Comparison of ENCODE assay signal across 19 mouse cellular contexts in genomic region chr11:70489684-70490083, GRCm38 (mm10). TPM values are rescaled to one million over a fixed set of nuclear protein-coding genes. Genes with fewer than 3 reads are reported as not detected.
DNase-seq lines count a peak whose midpoint lies in the region; ATAC-seq lines count a peak whose summit lies in the region.
"Had no signal": no experiment of that assay in that cellular context is flagged by ENCODE, and none has a peak within 500 bp of the region (broad histone marks: within the 10 kb centered on the region; RNA-seq: fewer than 3 reads in every experiment).

No protein-coding gene starts in this region.

- H3K27me3 ChIP-seq in heart, embryonic 11.5 days (ENCODE audit: control insufficient read depth, insufficient read depth, low read length): no peaks in the 10 kb centered on the region
- H3K27me3 ChIP-seq in forebrain, embryonic 13.5 days: no peaks in the 10 kb centered on the region
- no peaks in the 10 kb centered on the region for H3K27me3 ChIP-seq in hindbrain, embryonic 12.5 days
- H3K27me3 ChIP-seq: limb, embryonic 12.5 days; lung, embryonic 15.5 days; midbrain, embryonic 15.5 days; neural tube, embryonic 12.5 days had no signal

- no peaks in the 10 kb centered on the region for H3K4me1 ChIP-seq in heart, embryonic 11.5 days (ENCODE audit: control insufficient read depth, insufficient read depth, low read length)
- no peaks in the 10 kb centered on the region for H3K4me1 ChIP-seq in forebrain, embryonic 13.5 days
- no peaks in the 10 kb centered on the region for H3K4me1 ChIP-seq in hindbrain, embryonic 12.5 days
- H3K4me1 ChIP-seq: limb, embryonic 12.5 days; lung, embryonic 15.5 days; midbrain, embryonic 15.5 days; neural tube, embryonic 12.5 days had no signal

- WGBS in heart, embryonic 11.5 days (ENCODE audit: insufficient replicate concordance): 82% methylated on average over 6 of the region's 6 CpGs
- 91% methylated on average over 6 of the region's 6 CpGs for WGBS in forebrain, embryonic 13.5 days
- WGBS in hindbrain, embryonic 12.5 days: 85% methylated on average over 6 of the region's 6 CpGs

- H3K27ac ChIP-seq in heart, embryonic 11.5 days (ENCODE audit: low read depth, low read length): no peak overlapping the region
- H3K27ac ChIP-seq in forebrain, embryonic 13.5 days: no peak overlapping the region
- no peak overlapping the region for H3K27ac ChIP-seq in hindbrain, embryonic 12.5 days
- H3K27ac ChIP-seq: limb, embryonic 12.5 days; lung, embryonic 15.5 days; midbrain, embryonic 15.5 days; neural tube, embryonic 12.5 days had no signal

- ATAC-seq in heart, embryonic 11.5 days (replicated peaks; ENCODE audit: insufficient number of reproducible peaks, low FRiP score, low TSS enrichment): no peak
- peak; percentile 95 for ATAC-seq in megakaryocyte progenitor cell, adult 5-6 weeks (replicated peaks; ENCODE audit: poor library complexity)
- ATAC-seq in forebrain, embryonic 13.5 days: no peak
- no peak for ATAC-seq in hindbrain, embryonic 12.5 days (ENCODE audit: low FRiP score)
- ATAC-seq: midbrain, embryonic 15.5 days had no signal

- no peak overlapping the region for H3K4me3 ChIP-seq in heart, embryonic 11.5 days (ENCODE audit: low read depth, low read length)
- no peak overlapping the region for H3K4me3 ChIP-seq in forebrain, embryonic 13.5 days
- H3K4me3 ChIP-seq in hindbrain, embryonic 12.5 days: no peak overlapping the region
- H3K4me3 ChIP-seq: limb, embryonic 12.5 days; lung, embryonic 15.5 days; midbrain, embryonic 15.5 days; neural tube, embryonic 12.5 days had no signal

- no peak overlapping the region for H3K9ac ChIP-seq in heart, embryonic 11.5 days (ENCODE audit: low read depth, low read length)
- H3K9ac ChIP-seq in forebrain, embryonic 13.5 days: no peak overlapping the region
- H3K9ac ChIP-seq in hindbrain, embryonic 12.5 days: no peak overlapping the region
- H3K9ac ChIP-seq: limb, embryonic 12.5 days; lung, embryonic 15.5 days; midbrain, embryonic 15.5 days; neural tube, embryonic 12.5 days had no signal

- peak; percentile 97 for DNase-seq in heart, adult 11 months
- DNase-seq in lung, adult 18-20 months: peak; percentile 42 to 51
- no peak for DNase-seq in lung, postnatal 14 days
- peak; percentile 47 for DNase-seq in brain, adult 2 months (ENCODE audit: low read depth, low spot score)
- DNase-seq: adrenal gland, postnatal 25 days; cerebellum, adult 11-12 months; embryo, embryonic 11 days; spleen, adult 18-20 months; thymus, adult 2 months had no signal

- H3K9me3 ChIP-seq in heart, embryonic 11.5 days (replicated peaks; ENCODE audit: control insufficient read depth, low read length): no peaks in the 10 kb centered on the region
- H3K9me3 ChIP-seq in forebrain, embryonic 13.5 days (replicated peaks): no peaks in the 10 kb centered on the region
- H3K9me3 ChIP-seq in hindbrain, embryonic 12.5 days (replicated peaks): no peaks in the 10 kb centered on the region
- H3K9me3 ChIP-seq: lung, embryonic 15.5 days; midbrain, embryonic 15.5 days had no signal

- H3K4me2 ChIP-seq in heart, embryonic 11.5 days: no peak overlapping the region
- no peak overlapping the region for H3K4me2 ChIP-seq in forebrain, embryonic 13.5 days
- H3K4me2 ChIP-seq in hindbrain, embryonic 12.5 days (replicated peaks): no peak overlapping the region
- H3K4me2 ChIP-seq: limb, embryonic 12.5 days; lung, embryonic 15.5 days; midbrain, embryonic 15.5 days; neural tube, embryonic 12.5 days had no signal

- H3K36me3 ChIP-seq in heart, embryonic 11.5 days (ENCODE audit: control insufficient read depth, insufficient read depth, low read length): no peaks in the 10 kb centered on the region
- no peaks in the 10 kb centered on the region for H3K36me3 ChIP-seq in forebrain, embryonic 13.5 days (ENCODE audit: poor library complexity, severe bottlenecking)
- no peaks in the 10 kb centered on the region for H3K36me3 ChIP-seq in hindbrain, embryonic 12.5 days
- H3K36me3 ChIP-seq: limb, embryonic 12.5 days; lung, embryonic 15.5 days; midbrain, embryonic 15.5 days; neural tube, embryonic 12.5 days had no signal

RNA-seq across cellular contexts. Expression of gene Tm4sf5, which starts 15.4 kb away (rescaled TPM):
- 8.2 and 10.3 TPM in 2 replicates for polyA plus RNA-seq in heart, embryonic 11.5 days (2014; fragmentation: Nextera tagmentation; extraction: Ambion mirVana)
- total RNA-seq in megakaryocyte progenitor cell, adult 5-6 weeks (2015): not detected in 2 replicates
- total RNA-seq in megakaryocyte progenitor cell, adult 5-6 weeks (2017): not detected in 2 replicates
- polyA plus RNA-seq in forebrain, embryonic 13.5 days (2015; fragmentation: Nextera tagmentation; extraction: Ambion mirVana): 0.17 and 0.30 TPM in 2 replicates
- 0.36 TPM in 1 of 2 replicates, not detected in the other for polyA plus RNA-seq in hindbrain, embryonic 12.5 days (2016; fragmentation: Nextera tagmentation; extraction: Ambion mirVana)
- total RNA-seq: adrenal gland, postnatal 25 days had no signal
- polyA plus RNA-seq: neural tube, embryonic 12.5 days had no signal

RNA-seq across cellular contexts. Expression of gene Vmo1, which starts 24.7 kb away (rescaled TPM):
- 0.35 TPM in 1 of 2 replicates, not detected in the other for polyA plus RNA-seq in heart, embryonic 11.5 days (2014; fragmentation: Nextera tagmentation; extraction: Ambion mirVana)
- total RNA-seq in megakaryocyte progenitor cell, adult 5-6 weeks (2015): not detected in 2 replicates
- not detected in 2 replicates for total RNA-seq in megakaryocyte progenitor cell, adult 5-6 weeks (2017)
- 0.57 TPM in 1 of 2 replicates, not detected in the other for polyA plus RNA-seq in forebrain, embryonic 13.5 days (2015; fragmentation: Nextera tagmentation; extraction: Ambion mirVana)
- polyA plus RNA-seq in hindbrain, embryonic 12.5 days (2016; fragmentation: Nextera tagmentation; extraction: Ambion mirVana): 0.34 TPM in 1 of 2 replicates, not detected in the other
- total RNA-seq: adrenal gland, postnatal 25 days; heart, postnatal 25 days; layer of hippocampus, postnatal 14 days had no signal
- polyA plus RNA-seq: midbrain, embryonic 15.5 days; neural tube, embryonic 12.5 days had no signal

RNA-seq across cellular contexts. Expression of gene Gltpd2, which starts 29.3 kb away (rescaled TPM):
- 0.84 TPM in 1 of 2 replicates, not detected in the other for polyA plus RNA-seq in heart, embryonic 11.5 days (2014; fragmentation: Nextera tagmentation; extraction: Ambion mirVana)
- total RNA-seq in megakaryocyte progenitor cell, adult 5-6 weeks (2015): not detected in 2 replicates
- total RNA-seq in megakaryocyte progenitor cell, adult 5-6 weeks (2017): not detected in 2 replicates
- not detected in 2 replicates for polyA plus RNA-seq in forebrain, embryonic 13.5 days (2015; fragmentation: Nextera tagmentation; extraction: Ambion mirVana)
- 0.36 TPM in 1 of 2 replicates, not detected in the other for polyA plus RNA-seq in hindbrain, embryonic 12.5 days (2016; fragmentation: Nextera tagmentation; extraction: Ambion mirVana)
- total RNA-seq: adrenal gland, postnatal 25 days; heart, postnatal 25 days; layer of hippocampus, postnatal 14 days had no signal

RNA-seq across cellular contexts. Expression of gene Cxcl16, which starts 29.9 kb away (rescaled TPM):
- polyA plus RNA-seq in heart, embryonic 11.5 days (2014; fragmentation: Nextera tagmentation; extraction: Ambion mirVana): 6.2 and 7.3 TPM in 2 replicates
- total RNA-seq in megakaryocyte progenitor cell, adult 5-6 weeks (2015): 0.29 and 0.67 TPM in 2 replicates
- total RNA-seq in megakaryocyte progenitor cell, adult 5-6 weeks (2017): 0.24 TPM in 1 of 2 replicates, not detected in the other
- 0.71 and 0.83 TPM in 2 replicates for polyA plus RNA-seq in forebrain, embryonic 13.5 days (2015; fragmentation: Nextera tagmentation; extraction: Ambion mirVana)
- 2.0 and 2.1 TPM in 2 replicates for polyA plus RNA-seq in hindbrain, embryonic 12.5 days (2016; fragmentation: Nextera tagmentation; extraction: Ambion mirVana)

RNA-seq across cellular contexts. Expression of gene Zmynd15, which starts 30.5 kb away (rescaled TPM):
- 1.1 and 1.9 TPM in 2 replicates for polyA plus RNA-seq in heart, embryonic 11.5 days (2014; fragmentation: Nextera tagmentation; extraction: Ambion mirVana)
- not detected in 2 replicates for total RNA-seq in megakaryocyte progenitor cell, adult 5-6 weeks (2015)
- 0.25 TPM in 1 of 2 replicates, not detected in the other for total RNA-seq in megakaryocyte progenitor cell, adult 5-6 weeks (2017)
- polyA plus RNA-seq in forebrain, embryonic 13.5 days (2015; fragmentation: Nextera tagmentation; extraction: Ambion mirVana): 0.37 and 0.58 TPM in 2 replicates
- 0.60 and 1.1 TPM in 2 replicates for polyA plus RNA-seq in hindbrain, embryonic 12.5 days (2016; fragmentation: Nextera tagmentation; extraction: Ambion mirVana)
